Mouse (Mus musculus) CD4-positive, CD25-positive, alpha-beta regulatory T cell, adult 4 months (primary cell): Measurements from ENCODE around the gene Rd3. TPM values are rescaled to one million over a fixed set of nuclear protein-coding genes. Genes with fewer than 3 reads are reported as not detected.

Experiments used
- ATAC-seq: one replicate; pipeline ENCODE4 v1.8.0; 2017
- polyA plus RNA-seq, 2 experiments: library from polyadenylated mRNA; unstranded; fragments of 100-300 nt; shearing (Covaris generic); gene quantifications; one replicate each; pipeline ENCODE4 v1.2.1; 2017

The Rd3 gene
- 1 to 10 TPM in 1 of 2 experiments, under 1 TPM in 1; 0.24 to 1.5 TPM for polyA plus RNA-seq

- ATAC-seq, result no peak
Measured at GRCm38 (mm10) chr1:191977187-191977586, at the start of gene Rd3. TSS of gene Rd3 (plus strand) at chr1:191977370.

GRCm38 (mm10) chr1:191928345-191928744, 48.8 kb upstream of the Rd3 start:
- ATAC-seq, result no peak

DNA sequence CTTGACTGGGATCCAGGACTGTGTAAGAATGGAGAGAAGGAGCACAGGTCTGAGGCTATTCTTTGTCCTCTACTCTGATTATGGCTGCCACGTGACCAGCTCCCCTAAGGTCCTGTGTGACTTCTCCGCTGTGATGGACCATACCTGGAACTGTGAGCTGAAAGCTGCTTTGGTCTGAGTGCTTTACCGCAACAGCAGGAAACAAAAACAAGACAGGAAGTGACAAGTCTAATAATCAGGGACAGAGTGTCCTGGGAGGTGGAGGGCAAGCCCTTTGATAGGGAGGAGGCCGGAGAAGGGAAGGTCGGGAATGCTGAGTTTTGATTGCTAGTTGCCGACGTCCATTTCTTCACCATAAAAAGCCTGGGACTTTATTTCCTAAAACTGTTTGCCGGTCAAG, 48.1 kb upstream of the Rd3 start:
- ATAC-seq, result no peak

DNA sequence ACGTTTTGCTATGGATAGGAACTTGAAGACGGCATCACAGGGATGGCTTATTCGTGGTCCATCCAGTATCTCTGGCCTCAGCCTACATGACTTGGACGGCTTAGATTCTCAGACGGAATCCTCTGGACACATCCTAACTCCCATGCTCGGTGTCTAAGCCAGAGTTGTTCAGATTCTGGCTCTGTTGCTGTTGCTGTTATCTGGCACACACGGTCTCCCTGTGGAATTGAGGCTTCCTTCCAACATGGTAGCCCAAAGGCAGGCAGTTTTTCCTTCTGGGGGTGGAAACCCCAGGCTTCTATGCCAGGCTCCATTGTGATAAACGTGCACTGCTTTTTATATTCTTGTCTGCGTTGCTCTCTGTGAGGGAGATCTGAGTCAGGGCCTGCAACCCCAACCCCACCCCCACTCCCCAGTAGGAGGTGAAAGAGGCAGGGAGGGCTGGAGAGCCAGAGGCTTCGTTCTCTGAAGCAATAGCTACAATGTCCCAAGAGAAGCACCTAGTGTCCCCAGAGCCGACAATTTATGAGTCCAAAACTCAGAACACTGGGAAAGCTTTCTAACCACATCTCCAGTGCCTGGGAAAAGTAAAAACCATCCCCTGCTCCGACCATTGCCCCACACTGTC, 47.2 kb upstream of the Rd3 start:
- no peak for ATAC-seq

GRCm38 (mm10) chr1:191930525-191931105, 46.6 kb upstream of the Rd3 start:
- ATAC-seq, result no peak

GRCm38 (mm10) chr1:191932286-191932985, 44.7 kb upstream of the Rd3 start:
- no peak for ATAC-seq

- no peak for ATAC-seq
Measured at GRCm38 (mm10) chr1:191932986-191933632, 44.1 kb upstream of the Rd3 start.

DNA sequence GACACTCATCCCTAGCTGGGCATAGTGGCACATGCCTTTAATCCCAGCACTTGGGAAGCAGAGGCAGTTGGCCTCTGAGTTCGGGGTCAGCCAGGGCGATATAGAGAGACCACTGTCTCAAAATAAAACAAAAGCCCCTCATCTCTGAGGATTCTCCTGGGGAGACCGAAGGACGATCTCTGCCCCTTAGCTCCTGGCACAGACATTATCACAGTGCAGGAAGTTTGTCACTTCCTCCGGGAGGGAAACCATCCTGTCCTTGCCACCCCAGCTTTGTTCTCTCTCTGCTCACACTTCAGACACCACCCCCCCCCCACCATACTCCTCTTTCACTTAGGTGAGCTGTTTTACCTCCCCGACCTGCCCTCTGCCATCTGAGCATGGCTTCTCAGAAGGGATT, 33.5 kb upstream of the Rd3 start:
- ATAC-seq, result no peak

- no peak for ATAC-seq
Measured at GRCm38 (mm10) chr1:191945341-191945740, 31.8 kb upstream of the Rd3 start.

GRCm38 (mm10) chr1:191945756-191946155, 31.4 kb upstream of the Rd3 start:
- no peak for ATAC-seq

DNA sequence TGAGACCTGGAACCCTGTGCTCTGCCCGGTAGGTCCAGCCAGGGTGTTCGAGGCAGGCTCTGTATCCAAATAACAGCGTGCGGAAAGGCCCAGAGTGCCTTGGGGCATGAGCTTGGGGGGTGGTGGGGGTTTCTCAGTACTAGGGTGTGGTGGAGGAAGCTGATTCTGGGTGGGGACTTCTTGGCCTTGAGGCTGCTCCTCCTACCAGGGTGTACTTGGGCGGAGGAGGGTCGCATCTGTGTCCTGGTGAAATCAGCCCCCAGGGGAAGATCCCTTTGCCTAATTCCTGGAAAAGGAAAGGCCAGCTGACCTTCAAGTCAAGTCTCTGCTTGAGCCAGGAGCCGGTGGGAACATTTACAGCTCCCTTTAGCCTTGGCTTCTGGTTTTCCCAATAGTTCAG, 30.9 kb upstream of the Rd3 start:
- no peak for ATAC-seq

DNA sequence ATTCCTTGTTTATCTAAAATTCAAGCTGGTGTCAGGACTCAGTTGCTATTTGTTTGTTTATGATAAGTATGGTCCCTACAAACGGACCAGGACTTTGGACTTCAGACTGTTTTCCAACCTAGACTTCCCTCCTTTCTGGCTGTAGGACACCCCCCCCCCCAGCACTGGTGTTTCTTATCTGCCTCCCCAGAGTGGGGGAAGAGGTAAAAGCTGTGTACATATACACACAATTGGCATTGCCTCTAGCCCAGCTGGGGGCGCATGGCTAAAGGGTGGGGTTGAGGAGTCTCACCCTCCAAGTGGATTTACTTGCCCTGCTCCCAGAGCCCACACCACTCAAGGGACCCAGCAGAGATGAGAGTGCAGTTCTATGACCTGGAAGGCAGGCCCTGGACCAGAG, 30.3 kb upstream of the Rd3 start:
- no peak for ATAC-seq

DNA sequence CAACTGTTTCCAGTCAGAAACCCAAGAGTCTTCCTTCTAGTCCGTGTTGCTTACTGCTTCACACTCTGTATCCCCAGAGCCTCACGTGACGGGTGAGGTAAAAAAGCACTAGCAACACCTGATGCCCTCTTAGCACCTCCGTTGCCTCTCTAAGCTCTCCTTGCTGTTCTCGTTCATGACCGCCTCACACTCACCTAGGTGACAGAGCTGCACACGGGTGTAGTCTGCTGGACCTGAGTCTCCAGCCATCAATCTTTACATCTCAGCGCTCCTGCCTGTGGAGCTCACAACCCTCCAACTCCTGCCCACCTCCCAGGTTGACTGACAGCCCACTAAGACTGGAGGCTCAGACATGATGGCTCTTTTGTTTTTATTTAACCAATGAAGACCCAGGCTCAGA, 29.4 kb upstream of the Rd3 start:
- ATAC-seq, result no peak

GRCm38 (mm10) chr1:191948600-191948999, 28.6 kb upstream of the Rd3 start:
- ATAC-seq, result no peak

DNA sequence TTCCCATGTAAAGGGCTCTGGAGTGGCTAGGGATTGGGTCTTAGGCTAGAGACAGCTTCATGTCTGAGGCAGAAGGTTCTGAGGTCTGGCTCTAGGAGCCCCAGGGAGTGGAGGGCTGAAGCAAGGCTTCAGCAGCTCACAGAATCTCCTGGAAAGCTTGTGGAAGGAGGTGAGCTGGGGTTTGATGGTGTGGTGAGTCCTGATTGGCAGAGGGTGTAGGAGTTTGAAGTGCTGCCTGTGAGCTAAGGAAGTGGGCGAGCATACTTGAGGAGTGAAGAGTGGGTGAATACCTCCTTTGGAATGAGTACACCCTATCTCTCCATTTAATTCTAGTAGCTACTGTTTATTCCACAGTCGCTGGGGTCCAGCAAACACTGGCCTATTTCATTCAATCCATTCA, 26.6 kb upstream of the Rd3 start:
- ATAC-seq, result no peak

- no peak for ATAC-seq
Measured at GRCm38 (mm10) chr1:191952733-191953335, 24.3 kb upstream of the Rd3 start.

GRCm38 (mm10) chr1:191955101-191955500, 22.1 kb upstream of the Rd3 start:
- peak; percentile 62 for ATAC-seq

DNA sequence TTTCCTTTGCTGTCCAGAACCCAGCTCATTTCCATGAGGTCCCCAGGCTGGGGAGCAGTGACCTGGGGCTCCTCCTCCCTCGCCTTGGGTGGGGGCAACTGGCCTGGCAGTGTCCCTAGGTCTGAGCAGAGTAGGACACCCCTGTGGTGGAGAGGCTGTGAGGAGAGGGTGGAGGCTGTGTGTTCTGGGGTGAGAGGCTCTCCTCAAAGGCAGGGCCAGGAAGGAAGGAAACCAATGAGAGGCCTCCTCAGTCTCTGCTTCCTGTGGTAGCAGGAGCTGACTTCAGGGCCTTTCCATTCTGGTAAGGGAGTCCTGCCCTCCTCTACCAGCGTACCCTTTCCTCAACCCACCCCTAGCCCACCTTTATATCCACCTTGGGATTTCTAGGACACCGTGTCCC, 20.9 kb upstream of the Rd3 start:
- peak; percentile 93 for ATAC-seq

- ATAC-seq, result no peak
Measured at GRCm38 (mm10) chr1:191956871-191957270, 20.3 kb upstream of the Rd3 start.

- no peak for ATAC-seq
Measured at GRCm38 (mm10) chr1:191957321-191957720, 19.8 kb upstream of the Rd3 start.

DNA sequence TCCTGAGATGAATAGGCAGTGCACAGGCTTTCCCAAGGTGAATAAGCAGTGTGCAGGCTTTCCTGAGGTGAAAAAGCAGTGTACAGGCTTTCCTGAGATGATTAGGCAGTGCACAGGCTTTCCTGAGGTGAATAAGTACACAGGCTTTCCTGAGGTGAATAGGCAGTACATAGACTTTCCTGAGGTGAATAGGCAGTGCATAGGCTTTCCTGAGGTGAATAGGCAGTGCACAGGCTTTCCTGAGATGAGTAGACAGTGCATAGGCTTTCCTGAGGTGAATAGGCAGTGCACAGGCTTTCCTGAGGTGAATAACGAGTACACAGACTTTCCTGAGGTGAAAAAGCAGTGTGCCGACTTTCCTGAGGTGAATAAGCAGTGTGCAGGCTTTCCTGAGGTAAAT, 16.2 kb upstream of the Rd3 start:
- ATAC-seq, result no peak

- ATAC-seq, result no peak
Measured at GRCm38 (mm10) chr1:191963413-191963812, 13.8 kb upstream of the Rd3 start.
